Mouse (Mus musculus) heart, postnatal 36 days (tissue): ENCODE results near the gene Diaph3. TPM values are rescaled to one million over a fixed set of nuclear protein-coding genes. Genes with fewer than 3 reads are reported as not detected.
"Not testable (repeated sequence)": the region's sequence is repeated elsewhere in the genome, so short reads cannot be mapped to it uniquely, and the experiment has no call there.

Source experiments
- DNase-seq, 2 experiments: peaks; one replicate each; pipeline ENCODE4 v3.0.0; 2021 to 2022
- intact Hi-C: fragments of 180-260 bp; cut with DNase I; formaldehyde crosslinking; loops from one replicate; pipeline ENCODE4 v1.15.1; 2025
- total RNA-seq, 2 experiments: library from RNA; stranded (reverse); gene quantifications; 2 replicates each; pipeline ENCODE4 v1.2.3; 2021

The Diaph3 gene
- total RNA-seq, 2 experiments from 2014 or later, result 0.76 to 1.4 TPM

DNA sequence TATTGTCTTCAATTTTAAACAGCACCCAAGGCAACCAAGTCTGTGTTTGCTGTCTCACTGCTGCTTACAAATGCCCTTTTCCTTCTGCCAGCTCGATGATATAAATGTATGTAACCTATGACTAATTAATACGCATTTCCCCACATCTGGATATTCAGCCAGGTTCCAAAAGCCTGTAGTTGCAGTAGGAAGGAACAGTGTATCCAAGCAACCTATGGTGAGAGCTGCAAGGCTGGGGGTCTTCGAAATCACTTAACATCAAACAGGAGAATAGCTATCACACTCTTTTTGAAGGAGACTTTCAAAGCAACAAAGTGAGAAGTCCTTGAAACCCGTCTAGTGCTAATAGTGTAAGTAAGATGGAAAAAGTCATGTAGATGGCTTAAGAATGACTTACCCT lies 391.6 kb downstream of the Diaph3 start:
- no peak for DNase-seq
- intact Hi-C loops, result no loop called here

DNA sequence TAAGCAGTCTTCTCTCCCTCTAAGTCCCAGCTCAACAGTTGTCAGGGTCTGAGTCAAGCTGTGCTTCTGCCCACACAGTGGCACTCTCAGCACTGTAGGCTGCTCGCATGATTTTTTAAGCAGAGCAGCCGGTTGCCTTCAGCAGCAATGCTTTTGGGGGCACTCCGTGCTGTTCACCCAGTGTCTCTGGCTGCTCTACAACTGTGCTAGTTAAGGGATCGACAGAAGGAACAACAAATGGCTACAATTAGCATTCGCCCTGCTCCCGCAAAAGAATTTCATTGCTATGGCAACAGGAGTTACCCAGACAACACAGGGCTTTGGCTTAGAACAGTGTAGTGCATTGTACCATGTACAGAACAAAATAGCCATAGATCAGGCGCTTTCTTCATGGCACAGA lies 392.2 kb downstream of the Diaph3 start:
- DNase-seq, result no peak
- intact Hi-C loops, result no loop called here

DNA sequence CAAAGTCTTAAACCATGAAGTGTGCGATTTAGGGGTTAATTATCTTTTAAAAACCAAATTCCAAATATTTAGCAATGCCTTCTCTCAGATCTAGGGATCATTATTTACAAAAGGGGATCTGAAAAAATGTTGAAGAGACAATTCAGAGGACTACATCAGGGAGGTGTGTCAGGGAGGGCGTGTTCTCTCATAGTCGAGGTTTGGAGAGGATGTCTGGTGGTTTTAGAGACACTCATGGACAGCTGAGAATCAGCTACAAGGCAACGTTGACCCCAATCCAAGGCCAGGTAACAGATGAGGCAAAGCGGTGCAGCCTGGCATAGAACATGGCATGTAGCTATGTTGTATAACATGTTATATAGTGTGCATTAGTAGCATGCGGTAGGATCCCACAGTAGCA lies 396.5 kb downstream of the Diaph3 start:
- no peak for DNase-seq
- intact Hi-C loops, result no loop called here

DNA sequence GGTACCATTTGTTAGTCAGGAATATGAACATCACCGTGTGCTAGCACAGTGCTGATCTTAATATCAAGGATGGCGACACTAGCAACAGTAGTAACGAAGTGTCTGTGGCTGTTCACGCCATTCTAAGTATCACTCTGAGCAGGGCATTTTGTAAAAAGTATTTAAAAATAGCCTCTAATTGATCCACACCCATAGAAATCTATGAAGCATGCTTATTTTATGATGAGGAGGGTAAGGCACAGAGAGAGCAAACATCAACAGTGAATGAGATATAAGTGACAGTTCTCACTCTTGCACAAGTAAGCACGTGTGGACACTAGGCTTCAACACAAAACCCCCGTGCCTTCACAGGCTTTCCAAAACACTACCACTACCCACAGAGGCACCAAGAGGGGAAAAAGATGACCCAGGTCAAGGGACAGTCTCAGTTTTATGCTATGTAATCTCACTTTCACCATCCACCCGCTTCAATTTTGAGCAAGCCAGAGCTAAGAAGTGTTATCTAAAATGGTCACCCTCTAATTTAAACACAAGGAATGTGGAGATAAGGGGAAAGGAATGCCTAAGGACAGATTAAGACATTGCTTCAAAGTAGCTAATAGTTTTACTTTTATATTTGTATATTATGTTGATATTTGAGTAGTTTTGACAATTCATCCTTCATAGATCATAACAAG lies 399.0 kb downstream of the Diaph3 start:
- no peak for DNase-seq
- intact Hi-C loops, result no loop called here

GRCm38 (mm10) chr14:86738916-86739315 lies 402.1 kb downstream of the Diaph3 start:
- intact Hi-C loops, result no loop called here
- no peak for DNase-seq

GRCm38 (mm10) chr14:86736646-86737045 lies 404.4 kb downstream of the Diaph3 start:
- intact Hi-C loops, result no loop called here
- DNase-seq, result no peak

- intact Hi-C loops, result no loop called here
- no peak for DNase-seq
These were observed 409.7 kb downstream of the Diaph3 start for GRCm38 (mm10) chr14:86731300-86731699.

DNA sequence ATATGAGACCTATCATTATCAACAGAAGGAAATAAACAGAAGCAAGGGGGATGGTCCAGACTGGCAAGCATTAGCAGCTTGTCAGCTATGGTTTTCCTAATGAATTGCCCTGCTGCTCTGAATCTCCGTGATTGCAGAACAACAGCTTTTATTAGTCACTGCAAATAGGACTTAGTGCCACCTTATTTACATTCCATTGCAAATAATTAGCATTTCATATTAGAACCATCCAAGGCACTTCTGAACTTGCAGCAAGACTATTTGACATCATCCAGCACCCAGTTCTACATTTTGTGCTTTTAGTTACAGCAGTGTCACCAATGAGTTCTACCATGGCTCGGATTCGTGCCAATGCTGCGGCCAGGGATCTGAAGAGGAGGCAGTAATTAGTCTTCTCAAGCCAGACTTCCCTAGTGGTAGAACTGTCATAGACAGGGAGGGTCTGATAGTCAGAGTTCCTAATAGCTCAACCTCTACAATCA lies 411.4 kb downstream of the Diaph3 start:
- DNase-seq, result no peak
- intact Hi-C loops, result no loop called here

DNA sequence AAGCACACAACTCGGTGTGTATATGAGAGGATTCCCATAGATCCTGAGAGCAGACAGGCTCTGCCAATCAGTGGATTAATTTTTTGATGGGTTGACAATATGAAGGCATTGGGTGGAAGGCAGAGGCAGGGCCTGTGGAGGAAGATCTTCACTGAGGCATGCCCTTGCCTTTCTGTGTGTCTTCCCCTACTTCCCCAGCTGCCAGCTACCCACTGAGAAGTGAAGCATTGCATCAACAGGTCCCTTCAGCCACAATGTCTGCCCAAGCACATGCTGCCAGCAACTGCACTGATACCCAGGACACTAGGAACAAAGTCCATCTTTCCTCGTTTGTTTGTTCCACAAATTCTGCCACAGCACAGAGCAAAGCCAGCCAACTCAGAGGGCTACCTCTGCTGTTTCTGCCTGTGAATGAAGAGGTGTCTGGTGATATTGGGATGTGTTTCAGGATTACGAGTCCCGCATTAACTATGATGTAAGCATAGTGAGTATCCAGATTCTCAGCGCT lies 413.4 kb downstream of the Diaph3 start:
- intact Hi-C loops, result no loop called here
- DNase-seq, result no peak

GRCm38 (mm10) chr14:86721768-86722167 lies 419.3 kb downstream of the Diaph3 start:
- DNase-seq, result no peak
- intact Hi-C loops, result no loop called here

DNA sequence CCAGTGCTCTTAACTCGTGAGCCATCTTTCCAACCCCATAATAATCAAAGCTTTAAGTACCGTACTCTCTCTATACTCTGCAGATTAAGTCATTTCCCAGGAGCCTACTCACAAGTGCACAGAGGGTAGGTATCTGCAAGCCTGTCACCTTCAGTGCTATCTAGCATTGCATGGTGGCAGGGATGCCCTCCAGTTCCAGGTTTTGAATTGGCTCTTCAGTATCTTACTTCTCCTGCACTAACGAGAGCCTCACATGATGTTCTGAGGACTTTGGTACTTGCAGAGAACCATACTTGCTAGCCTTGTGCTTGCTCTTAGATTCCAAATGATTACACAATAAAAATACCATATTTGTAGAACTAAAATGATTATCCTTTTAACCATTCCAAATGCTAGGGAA lies 420.0 kb downstream of the Diaph3 start:
- DNase-seq, result no peak
- intact Hi-C loops, result no loop called here

- DNase-seq, intact Hi-C loops: not testable (repeated sequence)
These were observed 420.6 kb downstream of the Diaph3 start for GRCm38 (mm10) chr14:86720408-86720807.

DNA sequence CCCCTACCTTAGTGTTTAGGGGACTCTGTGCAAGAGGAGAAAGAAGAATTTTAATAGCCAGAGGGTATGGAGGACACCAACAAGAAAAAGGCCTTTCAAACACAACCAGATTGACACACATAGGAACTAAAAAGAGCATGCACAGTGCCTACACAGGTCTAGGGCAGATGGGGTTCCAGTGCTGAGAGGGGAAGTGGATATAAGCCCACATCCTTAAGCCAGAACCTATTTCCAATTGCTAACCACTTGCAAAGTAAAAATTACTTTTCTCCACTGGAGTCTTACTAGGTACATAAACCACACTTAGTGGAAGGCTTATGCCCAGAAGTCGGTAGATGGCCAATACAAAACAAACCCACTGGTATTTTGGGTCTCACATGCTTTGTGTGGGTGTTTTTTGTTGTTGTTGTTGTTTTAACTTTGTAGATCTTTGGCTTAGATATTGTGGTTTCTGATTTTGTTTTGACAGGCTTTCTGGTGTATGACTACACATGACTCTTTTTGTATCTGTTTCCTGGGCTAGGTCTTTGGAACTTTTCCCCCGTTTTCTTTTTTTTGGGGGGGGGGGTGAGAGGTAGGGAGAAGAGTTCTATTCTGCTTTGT lies 426.8 kb downstream of the Diaph3 start:
- no peak for DNase-seq
- intact Hi-C loops, result no loop called here

DNA sequence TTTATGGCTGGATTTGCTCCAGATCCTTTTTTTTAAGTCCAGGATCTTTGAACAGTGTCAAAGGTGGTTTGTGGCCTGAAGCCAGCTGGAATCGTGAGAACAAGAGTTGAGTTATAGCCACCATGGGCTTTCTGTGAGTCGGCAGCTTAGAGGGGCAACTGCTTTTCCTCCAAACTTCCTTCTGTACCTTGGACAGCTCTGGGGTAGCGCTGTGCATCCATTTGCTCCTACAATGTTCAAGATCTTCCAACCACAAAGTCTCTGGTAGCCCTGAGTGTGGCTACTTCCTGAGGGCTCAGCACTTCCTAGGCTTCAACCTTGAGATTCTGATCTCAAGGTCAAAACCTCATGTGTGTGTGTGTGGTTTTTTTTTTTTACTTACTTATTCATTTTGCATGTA lies 437.0 kb downstream of the Diaph3 start:
- intact Hi-C loops, result no loop called here
- no peak for DNase-seq

DNA sequence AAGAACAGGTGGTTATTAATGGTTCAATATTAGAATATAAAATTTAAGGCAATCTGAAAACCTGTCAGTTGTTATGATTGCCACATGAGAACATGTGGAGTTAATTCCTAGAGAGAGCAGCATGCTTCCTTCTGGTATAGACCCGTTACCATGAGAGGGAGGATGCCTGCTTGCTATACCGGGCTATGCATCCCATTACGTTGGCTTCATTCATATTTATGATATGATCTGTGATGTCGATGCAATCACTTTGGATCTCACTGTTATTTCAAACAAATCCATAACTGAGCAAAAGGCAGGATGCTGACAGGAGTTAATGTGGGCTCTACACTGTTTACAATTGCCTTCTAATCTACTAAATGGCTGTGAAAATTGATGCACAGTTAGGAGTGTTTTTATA lies 439.9 kb downstream of the Diaph3 start:
- intact Hi-C loops, result no loop called here
- no peak for DNase-seq

DNA sequence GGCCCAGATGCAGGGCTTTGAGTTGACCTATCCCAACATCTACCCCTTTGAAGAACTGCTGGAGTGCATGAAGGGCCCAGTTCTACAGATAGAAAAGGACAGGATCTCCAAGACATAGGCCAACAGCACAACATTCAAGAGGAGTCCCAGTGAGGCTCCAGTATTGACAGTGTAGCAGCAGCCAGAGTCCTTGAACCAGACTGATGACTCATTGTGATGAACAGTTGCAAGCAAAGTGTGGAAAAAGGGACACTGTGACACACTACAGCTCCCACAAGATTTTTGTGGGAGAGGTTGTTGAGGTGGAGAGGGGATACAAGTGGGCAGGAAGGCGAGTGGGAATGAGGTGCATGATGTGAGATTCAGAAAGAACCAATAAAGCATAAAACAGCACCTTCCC lies 443.1 kb downstream of the Diaph3 start:
- no peak for DNase-seq
- intact Hi-C loops, result no loop called here

DNA sequence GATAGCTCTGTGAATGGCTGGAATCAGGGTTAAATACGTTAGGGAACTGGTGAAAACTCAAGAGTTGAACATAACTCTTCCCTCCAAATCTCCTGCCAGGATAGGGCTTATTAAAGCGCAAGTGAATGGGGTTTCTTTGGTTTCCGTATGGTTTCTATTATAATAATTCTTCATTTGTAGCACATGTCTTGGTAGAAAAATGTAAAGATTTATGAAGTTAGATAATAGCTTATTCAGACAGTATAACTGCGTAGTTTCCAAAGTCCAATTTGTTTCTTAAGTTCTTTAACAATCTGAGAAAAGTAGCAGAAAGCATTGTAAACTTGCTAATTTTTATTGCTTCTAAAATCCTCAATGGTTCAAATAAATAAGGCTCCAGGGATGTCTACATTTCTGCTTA lies 448.3 kb downstream of the Diaph3 start:
- intact Hi-C loops, result no loop called here
- DNase-seq, result no peak

DNA sequence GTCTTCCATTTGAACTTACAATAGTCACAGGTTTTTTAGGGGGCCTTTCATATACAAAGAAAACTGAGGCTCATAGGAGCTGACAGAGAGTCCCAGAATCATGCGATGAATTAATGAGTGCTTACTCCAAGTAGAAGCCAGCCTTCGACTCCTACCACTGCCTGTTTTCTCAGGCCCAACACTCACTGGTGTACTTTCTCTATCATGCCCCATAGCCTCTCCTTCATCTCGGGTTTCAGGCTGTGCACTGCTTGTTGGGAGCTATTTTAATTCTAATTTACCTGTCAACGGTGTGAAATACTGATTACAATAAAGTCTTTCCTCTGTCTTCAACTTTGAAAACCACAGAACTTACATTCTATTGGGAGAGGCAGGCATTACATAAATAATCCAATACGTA lies 449.7 kb downstream of the Diaph3 start:
- no peak for DNase-seq
- intact Hi-C loops, result no loop called here

- DNase-seq, result no peak
- intact Hi-C loops, result loop anchor here (5.0 kb wide), 1 partner anchor 632 kb away; no protein-coding TSS in a partner anchor
These were observed 456.2 kb downstream of the Diaph3 start for GRCm38 (mm10) chr14:86684585-86685503.

DNA sequence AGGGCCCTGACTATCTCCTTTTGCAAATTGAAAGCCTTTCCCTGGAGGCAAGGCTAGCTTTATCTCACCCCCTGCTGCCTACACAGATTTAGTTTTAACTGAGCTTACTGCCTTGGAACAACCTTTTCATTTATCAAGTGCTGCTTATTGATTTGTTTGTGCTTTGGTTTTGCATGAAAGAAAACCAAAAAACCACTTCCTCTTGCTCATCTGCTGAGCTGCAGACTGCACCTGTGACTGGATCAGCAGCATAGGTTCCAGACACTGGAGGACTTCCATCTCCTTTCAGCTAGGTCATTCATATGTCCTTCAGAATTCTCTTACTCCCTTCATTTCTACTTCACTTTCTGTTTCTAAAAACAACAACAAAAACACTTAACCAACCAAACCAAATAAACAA lies 459.1 kb downstream of the Diaph3 start:
- no peak for DNase-seq
- intact Hi-C loops, result loop anchor here (5.0 kb wide), 1 partner anchor 635 kb away; no protein-coding TSS in a partner anchor

DNA sequence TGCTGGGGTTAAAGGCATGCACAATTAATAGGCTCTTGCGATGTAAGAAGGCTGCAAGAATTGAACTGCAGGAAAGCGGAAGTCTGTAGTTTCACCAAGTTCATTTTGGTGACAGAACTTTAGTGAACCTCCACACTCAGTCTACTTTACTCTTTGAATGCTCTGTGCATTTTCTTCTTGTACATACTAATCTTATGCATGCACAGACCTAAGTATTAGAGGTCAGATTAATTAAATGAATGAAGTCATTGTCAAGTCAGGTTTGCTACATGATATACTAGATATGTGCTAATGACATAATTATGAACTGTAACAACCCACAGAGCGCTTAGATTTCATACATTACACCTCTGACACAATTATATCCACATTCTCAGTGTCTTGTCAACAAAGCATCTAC lies 462.0 kb downstream of the Diaph3 start:
- intact Hi-C loops, result loop anchor here (1.0 to 2.0 kb wide), 2 partner anchors 102 to 774 kb away; no protein-coding TSS in a partner anchor
- DNase-seq, result no peak
